Mouse (Mus musculus): Measurements from ENCODE around the gene Iqsec1.

The Iqsec1 gene

GRCm38 (mm10) chr6:90754927-90755612 lies 233.4 kb downstream of the Iqsec1 start:
- no peak for DNase-seq (ENCODE audit: low spot score in 2 of 2)

GRCm38 (mm10) chr6:90754093-90754492 lies 234.4 kb downstream of the Iqsec1 start:
- no peak for DNase-seq (ENCODE audit: low spot score in 2 of 2)

DNA sequence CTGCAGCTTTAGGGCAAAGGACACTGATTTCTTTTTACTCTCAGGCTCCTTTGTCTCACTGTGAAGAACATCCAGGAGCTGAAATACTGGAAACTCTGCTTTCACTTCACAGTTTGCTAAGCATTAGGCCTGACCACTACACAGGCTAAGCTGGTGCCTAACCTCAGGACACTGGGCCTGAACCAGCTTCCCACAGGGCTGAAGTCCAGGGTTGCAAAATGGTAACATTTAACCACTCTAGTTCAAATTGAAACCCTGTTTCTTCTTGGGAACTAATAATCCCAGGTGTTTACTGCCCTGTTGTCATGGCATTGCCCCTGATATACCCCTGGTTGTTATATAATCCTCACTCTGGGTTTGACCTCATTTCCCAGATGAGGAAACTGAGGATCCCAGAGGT lies 234.8 kb downstream of the Iqsec1 start:
- DNase-seq (ENCODE audit: low spot score in 2 of 2): no peak

DNA sequence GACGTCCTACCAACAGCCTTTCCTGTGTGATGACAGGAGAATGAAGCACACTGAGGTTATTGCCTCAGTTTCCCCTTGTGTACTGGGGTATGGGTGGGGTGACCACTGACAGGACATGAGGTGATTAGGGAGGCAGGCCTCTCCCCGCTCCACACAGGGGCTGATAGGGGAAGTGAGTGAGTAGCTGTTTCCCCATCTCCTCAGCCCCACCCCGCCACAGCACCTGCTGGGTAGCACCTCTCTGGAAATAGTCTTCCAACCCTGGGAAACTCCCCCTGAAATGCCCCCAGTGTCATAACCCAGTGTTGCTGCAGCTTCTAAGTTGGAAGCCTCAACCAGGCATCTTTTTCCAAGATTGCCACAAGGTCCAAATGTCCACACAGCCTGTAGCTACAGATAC lies 236.9 kb downstream of the Iqsec1 start:
- DNase-seq (ENCODE audit: low spot score in 2 of 2): no peak

GRCm38 (mm10) chr6:90750091-90750490 lies 238.4 kb downstream of the Iqsec1 start:
- no peak for DNase-seq (ENCODE audit: low spot score in 2 of 2)

GRCm38 (mm10) chr6:90749414-90749937 lies 239.0 kb downstream of the Iqsec1 start:
- DNase-seq (ENCODE audit: low spot score in 2 of 2): no peak

DNA sequence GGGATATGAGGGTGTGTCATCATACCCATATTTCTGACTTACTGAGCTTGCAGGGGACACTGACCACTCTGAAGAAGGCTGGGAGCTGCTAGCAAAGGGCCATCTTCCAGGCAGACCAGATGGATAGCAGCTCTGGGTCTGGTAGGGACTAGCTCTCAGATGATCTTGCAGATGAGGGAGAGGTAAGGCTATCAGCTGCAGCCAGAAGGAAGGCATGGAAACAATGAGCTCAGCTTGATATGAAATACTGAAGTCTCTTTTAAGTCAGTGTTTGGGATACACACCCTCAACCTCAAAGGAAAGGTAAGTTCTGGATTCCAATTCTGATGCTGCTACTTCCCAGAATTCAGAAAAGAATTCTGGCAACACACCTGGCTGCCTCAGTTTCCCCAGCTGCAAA lies 239.5 kb downstream of the Iqsec1 start:
- DNase-seq (ENCODE audit: low spot score in 2 of 2): no peak

DNA sequence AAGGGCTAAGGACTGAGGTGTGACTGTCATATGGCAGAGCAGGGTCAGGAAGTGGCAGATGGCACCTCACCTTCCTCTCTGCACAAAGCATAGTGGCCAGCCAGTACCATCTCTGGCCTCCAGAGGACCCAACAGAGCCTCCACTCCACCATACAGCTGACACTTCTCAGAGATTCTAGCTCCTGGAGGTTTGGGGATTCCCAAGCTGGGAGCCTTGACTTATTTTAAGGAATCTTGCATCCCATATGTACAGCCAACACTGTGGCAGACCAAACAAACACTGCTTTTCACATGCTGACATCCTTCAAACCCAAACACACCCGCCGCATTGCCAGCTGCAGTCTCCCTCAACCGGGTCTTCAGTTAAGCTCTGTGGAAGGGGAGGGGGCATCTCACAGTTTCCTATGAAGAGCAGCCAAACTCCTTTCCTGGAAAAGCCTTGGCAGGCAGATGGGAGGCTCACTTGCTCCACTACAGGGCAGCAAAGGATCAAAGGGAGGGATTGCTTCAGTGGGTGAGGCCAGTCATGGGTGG lies 242.1 kb downstream of the Iqsec1 start:
- DNase-seq (ENCODE audit: low spot score in 2 of 2): no peak

GRCm38 (mm10) chr6:90745401-90746198 lies 242.9 kb downstream of the Iqsec1 start:
- no peak for DNase-seq (ENCODE audit: low spot score in 2 of 2)

- no peak for DNase-seq (ENCODE audit: low spot score in 2 of 2)
Observed at GRCm38 (mm10) chr6:90742453-90742852, 246.0 kb downstream of the Iqsec1 start.

DNA sequence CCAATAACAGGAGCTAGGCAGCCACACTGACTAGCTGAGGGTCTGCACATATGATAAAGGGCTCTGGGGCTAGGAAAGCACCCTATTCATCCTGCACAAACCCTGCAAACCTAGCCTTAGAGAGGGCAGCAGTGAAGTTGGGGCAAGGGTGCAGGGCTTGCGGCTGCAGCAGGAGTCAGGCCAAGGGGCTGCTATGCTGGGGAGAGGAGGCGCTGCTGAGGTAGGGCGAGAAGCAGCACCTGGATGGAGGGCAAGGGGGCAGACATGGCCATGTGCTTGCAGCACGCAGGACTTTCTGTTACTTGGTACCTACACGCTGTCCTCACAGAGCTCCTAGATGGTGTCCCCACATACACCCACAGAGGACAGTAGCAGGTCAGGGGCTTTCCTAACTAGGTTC lies 246.8 kb downstream of the Iqsec1 start:
- DNase-seq (ENCODE audit: low spot score in 2 of 2): no peak

- no peak for DNase-seq (ENCODE audit: low spot score in 2 of 2)
Observed at GRCm38 (mm10) chr6:90741056-90741420, 247.4 kb downstream of the Iqsec1 start.

DNA sequence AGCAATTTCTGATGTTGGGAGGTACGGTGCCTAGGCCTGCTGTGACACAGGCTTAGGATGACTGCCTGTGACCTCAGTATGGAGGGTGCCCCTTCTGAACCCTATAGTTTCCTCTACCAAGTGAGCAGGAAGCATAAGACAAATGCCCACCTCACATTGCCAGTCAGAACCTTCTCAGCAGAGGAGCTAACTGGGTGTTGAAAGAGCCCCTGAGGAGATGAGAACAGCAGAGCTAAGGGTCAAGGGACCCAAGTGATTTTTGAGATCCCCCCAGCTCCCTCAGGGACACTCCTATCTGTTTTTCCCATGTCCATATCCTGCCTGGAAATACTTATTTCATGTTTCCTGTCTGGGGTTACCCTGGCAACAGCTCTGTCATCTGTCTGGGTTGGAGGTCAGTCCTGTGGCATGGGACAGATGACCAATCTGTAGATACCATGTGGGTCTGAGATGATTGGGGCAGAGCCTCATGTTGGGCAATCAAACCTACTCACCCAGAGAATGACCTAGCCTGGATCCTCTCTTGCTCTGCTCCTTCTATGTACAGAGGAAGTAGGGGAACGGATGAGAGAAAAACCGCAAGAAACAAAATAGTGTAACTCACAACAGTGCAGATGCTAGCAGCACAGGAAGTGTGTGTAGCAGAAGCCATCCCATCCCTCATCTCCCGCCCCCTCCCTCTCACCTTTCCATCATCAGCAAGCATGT lies 248.0 kb downstream of the Iqsec1 start:
- DNase-seq (ENCODE audit: low spot score in 2 of 2): no peak

GRCm38 (mm10) chr6:90737376-90737775 lies 251.1 kb downstream of the Iqsec1 start:
- peak; percentile 88 to 91 for DNase-seq (ENCODE audit: low spot score in 2 of 2)

DNA sequence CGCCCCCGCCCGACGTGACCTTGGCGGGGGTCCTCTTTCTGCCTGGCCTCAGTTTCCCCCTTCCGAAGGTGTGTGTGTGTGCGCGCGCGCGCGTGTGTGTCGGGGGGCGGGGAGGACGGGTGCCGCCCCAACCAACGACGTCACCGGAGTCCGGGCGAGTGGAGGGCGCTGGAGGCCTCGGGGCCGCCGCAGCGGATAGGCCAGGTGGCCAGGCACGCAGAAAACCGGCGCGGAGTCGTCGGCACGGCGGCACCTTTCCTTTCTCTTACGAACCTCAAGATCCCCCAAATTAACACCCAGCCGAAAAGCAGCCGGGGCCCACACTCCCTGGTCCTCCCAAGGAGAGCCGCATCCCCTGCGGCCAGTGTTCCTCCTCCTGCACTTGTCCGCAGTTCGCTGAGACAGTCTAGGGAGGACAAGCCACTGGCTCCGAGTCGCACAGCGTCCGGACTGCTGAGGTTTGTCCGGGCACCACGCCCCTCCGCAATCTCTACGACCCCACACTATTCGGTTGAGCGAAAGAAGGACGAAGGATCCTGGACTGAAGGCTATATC lies 251.7 kb downstream of the Iqsec1 start:
- peak in 1 of 2 experiments; percentile 48 for DNase-seq (ENCODE audit: low spot score in 2 of 2)

GRCm38 (mm10) chr6:90736074-90736672 lies 252.3 kb downstream of the Iqsec1 start:
- DNase-seq (ENCODE audit: low spot score in 2 of 2): no peak

- DNase-seq (ENCODE audit: low spot score in 2 of 2): no peak
Observed at GRCm38 (mm10) chr6:90735396-90736036, 253.0 kb downstream of the Iqsec1 start.

- DNase-seq (ENCODE audit: low spot score in 2 of 2): no peak
Observed at GRCm38 (mm10) chr6:90734806-90735205, 253.7 kb downstream of the Iqsec1 start.

DNA sequence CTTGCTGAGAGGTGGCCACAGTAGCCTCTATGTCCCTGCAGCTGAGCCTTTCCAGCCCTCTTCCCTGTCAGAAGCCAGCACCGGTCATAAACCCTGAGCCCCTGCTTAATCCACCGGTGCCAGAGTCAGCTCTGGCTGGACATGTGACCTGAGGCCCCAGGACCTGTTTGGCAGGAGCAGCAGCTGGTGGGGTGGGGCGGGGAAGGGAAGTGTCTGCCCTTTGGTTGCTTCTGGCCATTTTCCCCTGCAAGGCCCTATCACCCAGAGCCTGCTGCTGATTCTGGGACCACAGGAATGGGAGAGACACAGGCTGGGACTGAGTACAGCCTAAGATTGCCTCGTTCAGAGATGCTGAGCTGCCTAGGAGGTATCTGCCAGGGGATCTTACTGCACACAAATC lies 257.2 kb downstream of the Iqsec1 start:
- DNase-seq (ENCODE audit: low spot score in 2 of 2): no peak

DNA sequence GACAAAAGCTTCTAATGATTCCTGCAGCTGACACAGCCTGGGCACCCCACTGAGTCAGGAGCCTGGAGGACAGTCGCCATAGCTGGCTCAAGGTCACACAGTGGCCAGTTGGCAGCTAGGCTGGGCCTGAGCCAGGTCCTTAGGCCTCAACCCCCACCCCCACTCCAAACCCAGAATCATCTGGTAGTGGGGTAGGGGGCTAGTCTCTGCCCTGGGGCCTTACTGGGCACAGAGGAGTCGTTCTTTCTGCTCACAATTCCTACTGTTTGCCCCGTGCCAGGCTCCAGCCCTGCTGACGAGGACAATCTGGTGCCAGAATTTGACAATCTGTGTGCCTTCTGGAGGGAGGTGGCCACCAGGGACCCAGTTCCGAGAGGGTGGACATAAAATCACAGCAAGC lies 258.7 kb downstream of the Iqsec1 start:
- no peak for DNase-seq (ENCODE audit: low spot score in 2 of 2)

DNA sequence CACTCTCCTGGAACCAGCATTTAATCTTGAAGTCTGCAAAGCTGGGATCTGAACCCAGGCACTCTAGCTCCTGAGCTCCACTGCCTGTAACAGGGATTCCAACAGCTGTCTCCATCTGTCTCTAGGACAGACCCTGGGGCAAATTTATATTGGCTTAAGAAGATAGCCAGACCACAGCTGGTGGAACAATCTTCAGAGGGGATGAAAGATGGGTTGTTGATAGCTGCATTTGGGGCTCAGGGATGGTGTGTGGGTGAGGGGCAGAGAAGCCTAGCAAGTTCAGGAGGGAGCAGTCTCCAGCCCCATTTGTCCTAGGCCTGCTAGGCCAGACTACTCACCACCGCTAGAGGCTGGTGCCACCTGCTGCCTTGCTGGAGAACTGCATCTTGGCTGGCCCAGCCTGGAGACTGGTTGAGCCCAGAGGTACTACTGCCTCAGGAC lies 260.0 kb downstream of the Iqsec1 start:
- DNase-seq (ENCODE audit: low spot score in 2 of 2): peak; percentile 86 to 87
